Mouse (Mus musculus) regulatory T cell (primary cell): ENCODE measurements around the gene Actb.

ENCODE experiments used
- in situ Hi-C: fragments of 300-600 bp; cut with MboI, MseI; formaldehyde crosslinking; loops from one replicate; pipeline ENCODE4 v1.15.1; 2025; ENCODE audit warnings: high pct_unique_total_duplicates

The Actb gene

GRCm38 (mm10) chr5:142903470-142904207 is 2.9 kb downstream of the Actb start:
- in situ Hi-C loops: loop anchor here (5.0 to 10.0 kb wide), 2 partner anchors 34 to 529 kb away; no protein-coding TSS in a partner anchor

GRCm38 (mm10) chr5:142902506-142903314 is 3.8 kb downstream of the Actb start:
- in situ Hi-C loops: loop anchor here (5.0 to 10.0 kb wide), 2 partner anchors 35 to 528 kb away; no protein-coding TSS in a partner anchor

- in situ Hi-C loops: loop anchor here (5.0 to 10.0 kb wide), 2 partner anchors 35 to 527 kb away; no protein-coding TSS in a partner anchor
These were observed 4.6 kb downstream of the Actb start for GRCm38 (mm10) chr5:142901846-142902505.

- in situ Hi-C loops: loop anchor here (5.0 to 10.0 kb wide), 2 partner anchors 36 to 527 kb away; no protein-coding TSS in a partner anchor
These were observed 5.2 kb downstream of the Actb start for GRCm38 (mm10) chr5:142901355-142901802.

GRCm38 (mm10) chr5:142900651-142901050 is 5.9 kb downstream of the Actb start:
- in situ Hi-C loops: loop anchor here (5.0 to 10.0 kb wide), 2 partner anchors 37 to 526 kb away; no protein-coding TSS in a partner anchor

GRCm38 (mm10) chr5:142899932-142900533 is 6.5 kb downstream of the Actb start:
- in situ Hi-C loops: loop anchor here (5.0 to 10.0 kb wide), 2 partner anchors 37 to 525 kb away; no protein-coding TSS in a partner anchor

- in situ Hi-C loops: no loop called here
These were observed 7.4 kb downstream of the Actb start for GRCm38 (mm10) chr5:142899057-142899601.

GRCm38 (mm10) chr5:142898316-142898715 is 8.2 kb downstream of the Actb start:
- in situ Hi-C loops: no loop called here

GRCm38 (mm10) chr5:142897568-142898248 is 8.8 kb downstream of the Actb start:
- in situ Hi-C loops: no loop called here

GRCm38 (mm10) chr5:142896713-142897112 is 9.8 kb downstream of the Actb start:
- in situ Hi-C loops: no loop called here

- in situ Hi-C loops: no loop called here
These were observed 10.4 kb downstream of the Actb start for GRCm38 (mm10) chr5:142896192-142896591.

GRCm38 (mm10) chr5:142894918-142895613 is 11.5 kb downstream of the Actb start, which contains the start of gene Fbxl18:
Fbxl18 (minus strand) TSS chr5:142895421.
- in situ Hi-C loops: no loop called here

GRCm38 (mm10) chr5:142891396-142891795 is 15.2 kb downstream of the Actb start:
- in situ Hi-C loops: no loop called here

GRCm38 (mm10) chr5:142887533-142887932 is 19.0 kb downstream of the Actb start:
- in situ Hi-C loops: loop anchor here (5.0 to 10.0 kb wide), 3 partner anchors 47 to 405 kb away; partner anchors contain the start of gene Zfp853

GRCm38 (mm10) chr5:142886761-142887160 is 19.8 kb downstream of the Actb start:
- in situ Hi-C loops: loop anchor here (5.0 to 10.0 kb wide), 3 partner anchors 48 to 406 kb away; partner anchors contain the start of gene Zfp853

GRCm38 (mm10) chr5:142886181-142886580 is 20.4 kb downstream of the Actb start:
- in situ Hi-C loops: loop anchor here (5.0 to 10.0 kb wide), 3 partner anchors 49 to 406 kb away; partner anchors contain the start of gene Zfp853

GRCm38 (mm10) chr5:142882471-142882870 is 24.1 kb downstream of the Actb start:
- in situ Hi-C loops: loop anchor here (10.0 kb wide), 1 partner anchor 52 kb away; no protein-coding TSS in a partner anchor

- in situ Hi-C loops: loop anchor here (10.0 kb wide), 1 partner anchor 53 kb away; no protein-coding TSS in a partner anchor
These were observed 24.6 kb downstream of the Actb start for GRCm38 (mm10) chr5:142881936-142882335.
